Comparison of ENCODE assay signal across 10 mouse cellular contexts in the genomic region with DNA sequence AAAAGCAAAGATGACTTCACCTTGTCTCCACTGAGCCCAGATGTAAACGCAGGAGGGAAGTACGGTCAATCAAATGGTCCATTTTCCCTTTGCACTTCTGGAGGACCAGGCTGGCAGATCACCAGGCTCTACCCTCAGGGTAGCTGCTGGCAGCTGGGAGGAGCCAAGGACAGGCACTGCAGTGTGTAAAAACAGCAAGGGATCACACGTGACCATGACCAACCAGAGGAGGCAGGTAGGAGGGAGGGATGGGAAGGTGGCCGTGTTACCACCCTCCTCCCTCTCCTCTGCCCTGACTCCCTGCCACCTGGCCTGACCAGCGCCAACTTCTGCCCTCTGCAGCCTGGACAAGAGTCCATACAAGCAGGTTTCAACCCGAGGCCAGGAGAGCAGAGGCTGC. TPM values are rescaled to one million over a fixed set of nuclear protein-coding genes. Genes with fewer than 3 reads are reported as not detected.
A peak's percentile ranks its signal among the peaks of the same experiment; 100 is the strongest.
DNase-seq lines count a peak whose midpoint lies in the region; ATAC-seq and TF ChIP-seq lines count a peak whose summit lies in the region.
"Had no signal": no experiment of that assay in that cellular context is flagged by ENCODE, and none has a peak within 500 bp of the region (broad histone marks: within the 10 kb centered on the region; RNA-seq: fewer than 3 reads in every experiment).

No protein-coding gene starts in this region.

- TF ChIP-seq POLR2A in olfactory bulb, adult 2 months (IDR thresholded peaks at IDR 0.05; ENCODE audit: insufficient read depth, low read depth, low read length), result no peak

- no peak overlapping the region for H3K9ac ChIP-seq in hindbrain, embryonic 11.5 days (ENCODE audit: low read depth, low read length)

- WGBS in hindbrain, embryonic 11.5 days, result 75% methylated on average over 6 of the region's 6 CpGs
- WGBS in olfactory bulb, adult 2 months, result 56% methylated on average over 6 of the region's 6 CpGs

- no peak overlapping the region for H3K4me3 ChIP-seq in layer of hippocampus, adult 2 months
- no peak overlapping the region for H3K4me3 ChIP-seq in hindbrain, embryonic 11.5 days (ENCODE audit: low read depth, low read length)
- no peak overlapping the region for H3K4me3 ChIP-seq in olfactory bulb, adult 2 months (ENCODE audit: insufficient read depth, low read depth, low read length)

- peak overlapping the region; percentile 100 for H3K27ac ChIP-seq in layer of hippocampus, adult 2 months
- peak overlapping the region; percentile 30; the same call in 1 of the 2 replicates for H3K27ac ChIP-seq in hindbrain, embryonic 11.5 days (ENCODE audit: low read depth, low read length)
- H3K27ac ChIP-seq in olfactory bulb, adult 2 months (ENCODE audit: insufficient read depth, low read depth, low read length), result peak overlapping the region; percentile 50
- H3K27ac ChIP-seq: stomach, postnatal 0 days had no signal

- peaks cover 47% of the 10 kb centered on the region for H3K4me1 ChIP-seq in hindbrain, embryonic 11.5 days (replicated peaks; ENCODE audit: control insufficient read depth, insufficient read depth, low read length)
- peaks cover 90% of the 10 kb centered on the region for H3K4me1 ChIP-seq in olfactory bulb, adult 2 months (ENCODE audit: control insufficient read depth, insufficient read depth, low read length)

- ATAC-seq in hindbrain, embryonic 11.5 days (ENCODE audit: low FRiP score), result no peak

- TF ChIP-seq CTCF in layer of hippocampus, adult 2 months (conservative IDR thresholded peaks at IDR 0.05), result no peak
- no peak for TF ChIP-seq CTCF in olfactory bulb, adult 2 months (IDR thresholded peaks at IDR 0.05; ENCODE audit: insufficient read depth, low read depth, low read length)

- H3K36me3 ChIP-seq in hindbrain, embryonic 11.5 days (ENCODE audit: control insufficient read depth, insufficient read depth, low read length), result no peaks in the 10 kb centered on the region

- H3K27me3 ChIP-seq in hindbrain, embryonic 11.5 days (ENCODE audit: control insufficient read depth, insufficient read depth, low read length), result no peaks in the 10 kb centered on the region

- no peak overlapping the region for H3K4me2 ChIP-seq in hindbrain, embryonic 11.5 days (replicated peaks; ENCODE audit: low read depth, low read length)

- H3K9me3 ChIP-seq in hindbrain, embryonic 11.5 days (ENCODE audit: control insufficient read depth, low read length), result no peaks in the 10 kb centered on the region

- no peak for DNase-seq in layer of hippocampus, adult 2 months (ENCODE audit: low spot score in 2 of 2)
- DNase-seq in layer of hippocampus, postnatal 10 days (ENCODE audit: low spot score in 2 of 2), result no peak
- no peak for DNase-seq in hindbrain, embryonic 11.5 days (ENCODE audit: low spot score)
- peak; percentile 82 to 91 for DNase-seq in kidney, postnatal 36 days
- DNase-seq in ovary, postnatal 10 days (ENCODE audit: low spot score), result no peak
- DNase-seq in urinary bladder, postnatal 25 days (ENCODE audit: low spot score), result no peak
- DNase-seq: cerebellum, adult 18-20 months; lung, postnatal 10 days had no signal

RNA-seq across cellular contexts. Expression of a gene that starts 59.7 kb away (rescaled TPM):
- total RNA-seq in layer of hippocampus, adult 2 months (2021), result 10 to 100 TPM in 1 of 2 experiments, 1 to 10 TPM in 1; 7.8 to 11.3 TPM
- total RNA-seq in layer of hippocampus, postnatal 10 days (2021), result 1 to 10 TPM; 4.0 to 6.5 TPM
- 0.18 and 0.57 TPM in 2 replicates for polyA plus RNA-seq in hindbrain, embryonic 11.5 days (2014; fragmentation: Nextera tagmentation; extraction: Ambion mirVana)
- polyA plus RNA-seq in olfactory bulb, adult 2 months (2012; ENCODE audit: insufficient read depth, insufficient read length, low replicate concordance, missing spikeins), result not detected in 2 replicates

Comparison
In these comparisons a context has a peak if more than half of its experiments do, and no peak if none do; other contexts are left out.
1. DNase-seq: peak in kidney, postnatal 36 days (2 of 2); none in layer of hippocampus, adult 2 months (0 of 2), layer of hippocampus, postnatal 10 days (0 of 2), hindbrain, embryonic 11.5 days (single experiment), ovary, postnatal 10 days (single experiment) and urinary bladder, postnatal 25 days (single experiment).
2. H3K27ac ChIP-seq: peak in every context shown above with its lines; median percentile 100 in layer of hippocampus, adult 2 months; 50 in olfactory bulb, adult 2 months; 30 in hindbrain, embryonic 11.5 days.